In genomic region chr17:8436184-8436583, GRCm38 (mm10) we compare ENCODE assay signal across 22 mouse cellular contexts. TPM values are rescaled to one million over a fixed set of nuclear protein-coding genes. Genes with fewer than 3 reads are reported as not detected.
"Had no signal": no experiment of that assay in that cellular context is flagged by ENCODE, and none has a peak within 500 bp of the region (broad histone marks: within the 10 kb centered on the region; RNA-seq: fewer than 3 reads in every experiment).

No protein-coding gene starts in this region.

- H3K4me1 ChIP-seq: liver, embryonic 15.5 days had no signal

- DNase-seq: liver, postnatal 0 days; lung, adult 2 months; lung, postnatal 10 days; lung, postnatal 4 days; midbrain, embryonic 14.5 days; right cerebral cortex, postnatal 14 days; thymus, adult 2 months; thymus, postnatal 25 days; thymus, postnatal 4 days had no signal

- H3K4me3 ChIP-seq: liver, embryonic 15.5 days; lung, embryonic 15.5 days; megakaryocyte, embryonic 14.5 days; midbrain, embryonic 10.5 days; midbrain, embryonic 12.5 days; myocyte; neural tube, embryonic 12.5 days; stomach, embryonic 15.5 days had no signal

- H3K36me3 ChIP-seq: liver, embryonic 15.5 days; lung, embryonic 15.5 days; midbrain, embryonic 10.5 days; midbrain, embryonic 12.5 days; neural tube, embryonic 12.5 days; stomach, embryonic 15.5 days had no signal

- H3K27ac ChIP-seq: liver, embryonic 15.5 days; lung, embryonic 15.5 days; midbrain, embryonic 10.5 days; midbrain, embryonic 12.5 days; neural tube, embryonic 12.5 days; stomach, embryonic 15.5 days; stomach, postnatal 0 days had no signal

- H3K4me2 ChIP-seq: liver, embryonic 15.5 days; lung, embryonic 15.5 days; midbrain, embryonic 12.5 days; neural tube, embryonic 12.5 days; stomach, embryonic 15.5 days had no signal

- ATAC-seq: liver, postnatal 0 days; midbrain, embryonic 16.5 days had no signal

- H3K9me3 ChIP-seq: liver, embryonic 15.5 days; lung, embryonic 15.5 days; megakaryocyte, embryonic 14.5 days; midbrain, embryonic 10.5 days; midbrain, embryonic 12.5 days; neural tube, embryonic 12.5 days; stomach, embryonic 15.5 days had no signal

- H3K9ac ChIP-seq: liver, embryonic 15.5 days; liver, postnatal 0 days; lung, embryonic 15.5 days; midbrain, embryonic 12.5 days; neural tube, embryonic 12.5 days; stomach, embryonic 15.5 days had no signal

RNA-seq across cellular contexts. Expression of gene T, which starts 2.0 kb away (rescaled TPM):
- total RNA-seq: neutrophil, adult 5-6 weeks had no signal
- polyA plus RNA-seq: liver, embryonic 15.5 days; liver, postnatal 0 days; spleen, adult 2 months; stomach, postnatal 0 days; urinary bladder, adult 2 months had no signal
